Mouse (Mus musculus) bone marrow macrophage, adult 2 months (primary cell): Measurements from ENCODE around the gene Cdc40. TPM values are rescaled to one million over a fixed set of nuclear protein-coding genes. Genes with fewer than 3 reads are reported as not detected.

ENCODE experiments used
- H3K27ac ChIP-seq: 2 replicates; pipeline ENCODE4 v1.5.1; 2012; ENCODE audit warnings: low read depth, low read length; ENCODE audit not compliant: insufficient read depth
- H3K4me1 ChIP-seq: 2 replicates; pipeline ENCODE4 v1.6.1; 2012; ENCODE audit warnings: low read length; ENCODE audit not compliant: control insufficient read depth, insufficient read depth
- H3K4me3 ChIP-seq: 2 replicates; pipeline ENCODE4 v1.5.1; 2012; ENCODE audit warnings: mild to moderate bottlenecking, low read length, moderate library complexity; ENCODE audit not compliant: insufficient read depth
- CTCF ChIP-seq: IDR thresholded peaks from 2 replicates; pipeline ENCODE4 v1.5.1; 2012; ENCODE audit warnings: low read depth, mild to moderate bottlenecking, low read length, moderate library complexity
- POLR2A ChIP-seq: IDR thresholded peaks from 2 replicates; pipeline ENCODE4 v1.6.1; 2012; ENCODE audit warnings: mild to moderate bottlenecking, low read depth, low read length, borderline replicate concordance
- polyA plus RNA-seq: library from polyadenylated mRNA; stranded (reverse); fragments of >200 nt; gene quantifications from 2 replicates; pipeline ENCODE4 v1.2.4, GENCODE M21; 2012; ENCODE audit not compliant: missing spikeins, insufficient read depth, insufficient read length

Cdc40 gene
- polyA plus RNA-seq = 26.2 and 27.0 TPM in 2 replicates

DNA sequence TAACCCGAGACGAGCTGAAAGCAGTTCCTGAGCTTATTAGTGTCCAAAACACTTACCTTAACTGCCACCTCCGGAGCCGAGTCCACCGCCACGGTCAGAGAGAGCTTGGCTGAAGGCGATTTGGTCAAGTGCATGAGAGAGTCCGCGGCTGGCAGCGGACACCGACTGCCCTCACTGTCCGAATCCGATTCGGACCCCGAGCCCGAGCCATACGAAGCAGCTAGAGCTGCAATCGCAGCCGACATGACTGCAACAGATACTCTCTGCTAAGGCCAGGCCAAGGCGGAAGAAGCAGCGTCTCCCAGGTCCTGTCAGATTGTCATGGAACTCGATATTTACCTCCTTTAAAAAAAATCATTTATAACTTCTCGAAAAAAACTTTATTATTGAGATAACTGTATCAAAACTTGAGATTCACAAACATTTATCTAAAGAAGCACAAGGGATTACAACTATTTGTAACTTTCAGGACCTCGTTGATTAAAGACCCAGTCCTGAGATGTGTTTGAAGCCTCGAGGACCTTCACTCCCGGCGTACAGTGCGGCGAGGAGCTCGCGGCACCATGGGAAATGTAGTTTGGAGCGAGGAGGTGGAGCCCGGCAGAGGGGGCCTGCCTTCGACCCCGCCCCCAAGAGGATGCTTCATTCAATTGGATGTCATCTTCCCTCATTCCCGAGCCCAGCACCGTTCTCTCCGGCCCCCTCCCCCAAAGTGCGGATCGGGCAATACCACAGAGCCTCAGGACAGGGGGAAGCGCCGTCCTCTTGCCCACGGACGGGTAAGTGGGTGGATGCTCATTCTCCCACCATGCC, at the start of gene Cdc40, which contains the start of gene Wasf1:
Gene Cdc40 (minus strand): TSS at position 481 of the 813 bp plus-strand sequence.
Gene Wasf1 (plus strand): TSS at position 645 of the 813 bp plus-strand sequence.
- H3K4me3 ChIP-seq = peak within 1 kb of the TSS; percentile 70
- peak within 1 kb of the TSS; percentile 32 for H3K27ac ChIP-seq
- H3K4me1 ChIP-seq = peaks cover 5% of the 10 kb centered on the region
- no peak for TF ChIP-seq CTCF
- TF ChIP-seq POLR2A = no peak

DNA sequence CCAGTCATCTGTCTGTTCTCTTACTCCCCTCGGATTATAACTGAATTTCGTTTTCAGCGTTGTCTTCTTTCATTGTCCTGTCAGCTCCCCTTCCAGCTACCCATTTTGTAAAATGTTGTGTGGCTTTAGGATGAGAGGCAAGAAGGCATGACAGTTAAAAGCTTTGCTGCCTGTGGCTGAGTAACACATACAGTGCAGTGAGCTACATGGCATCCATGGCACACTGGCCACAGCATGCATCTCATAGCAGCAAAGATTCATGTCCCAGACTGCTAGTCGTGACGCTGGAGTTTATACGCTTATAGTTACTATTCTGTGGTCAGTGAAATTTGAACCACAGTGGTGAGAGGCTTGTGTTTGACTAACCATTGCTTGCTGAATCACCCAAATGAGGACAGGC, 36.4 kb upstream of the Cdc40 start:
- Histone ChIP-seq H3K27ac (no peak overlapping the region), H3K4me1 (no peaks in the 10 kb centered on the region), H3K4me3 (no peak overlapping the region)
- TF ChIP-seq POLR2A (no peak), CTCF (no peak)

DNA sequence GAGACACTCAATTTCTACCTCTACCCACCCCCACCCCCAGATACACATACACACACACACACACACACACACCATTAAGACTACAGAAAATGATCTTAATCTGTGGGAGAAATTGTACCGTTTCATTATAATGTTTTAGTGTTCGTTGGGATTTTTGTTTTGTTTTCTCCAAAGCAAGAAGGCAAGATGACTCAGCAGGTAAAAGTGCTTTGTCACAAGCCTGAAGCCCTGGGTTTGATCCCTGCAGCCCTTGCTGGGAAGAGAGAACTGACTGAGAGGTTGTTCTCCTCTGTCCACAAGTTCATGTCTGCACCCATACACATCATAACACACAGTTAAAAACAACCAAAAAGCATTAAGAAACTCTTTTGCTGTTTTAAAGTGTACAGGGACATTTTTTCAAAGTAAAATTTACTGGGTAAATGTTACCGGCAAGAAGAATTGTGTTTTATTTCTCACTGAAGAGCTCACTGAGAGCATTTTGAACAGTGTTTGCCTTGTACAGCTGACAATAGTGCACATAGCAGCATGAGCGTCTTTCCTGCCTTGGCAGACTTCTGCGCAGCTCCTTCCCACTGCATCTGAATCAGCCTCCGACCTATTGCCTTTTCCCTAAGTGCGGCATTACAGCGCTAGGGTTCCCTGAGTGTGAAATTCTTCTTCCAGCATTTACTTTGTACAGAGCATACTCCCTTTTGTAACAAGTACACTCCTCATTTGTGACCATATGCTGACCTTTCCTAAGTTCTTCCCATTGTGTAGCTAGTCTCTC, 35.7 kb upstream of the Cdc40 start:
- no peak overlapping the region for H3K4me3 ChIP-seq
- H3K4me1 ChIP-seq = no peaks in the 10 kb centered on the region
- TF ChIP-seq CTCF (no peak), POLR2A (no peak)
- H3K27ac ChIP-seq = no peak overlapping the region

DNA sequence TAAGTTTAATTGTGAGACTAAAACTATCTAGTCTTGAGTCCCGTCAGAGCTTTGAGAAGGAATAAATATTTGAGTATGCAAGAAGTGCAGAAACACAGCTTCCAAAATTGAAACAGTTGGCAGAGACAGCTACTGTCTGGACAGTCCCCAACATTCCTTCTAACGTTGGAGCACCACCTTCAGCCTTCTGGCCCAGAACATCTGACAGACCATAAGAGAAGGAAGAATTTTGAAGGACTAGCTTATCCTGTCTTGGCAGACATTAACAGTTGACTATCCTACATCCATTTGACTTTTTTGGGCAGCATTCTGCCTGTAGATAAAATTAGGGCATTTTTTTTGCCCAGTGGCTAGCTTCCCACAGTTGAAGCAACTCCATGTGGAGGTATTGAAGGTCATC, 32.1 kb upstream of the Cdc40 start:
- Histone ChIP-seq H3K4me3 (no peak overlapping the region), H3K27ac (no peak overlapping the region), H3K4me1 (no peaks in the 10 kb centered on the region)
- TF ChIP-seq POLR2A (no peak), CTCF (no peak)

DNA sequence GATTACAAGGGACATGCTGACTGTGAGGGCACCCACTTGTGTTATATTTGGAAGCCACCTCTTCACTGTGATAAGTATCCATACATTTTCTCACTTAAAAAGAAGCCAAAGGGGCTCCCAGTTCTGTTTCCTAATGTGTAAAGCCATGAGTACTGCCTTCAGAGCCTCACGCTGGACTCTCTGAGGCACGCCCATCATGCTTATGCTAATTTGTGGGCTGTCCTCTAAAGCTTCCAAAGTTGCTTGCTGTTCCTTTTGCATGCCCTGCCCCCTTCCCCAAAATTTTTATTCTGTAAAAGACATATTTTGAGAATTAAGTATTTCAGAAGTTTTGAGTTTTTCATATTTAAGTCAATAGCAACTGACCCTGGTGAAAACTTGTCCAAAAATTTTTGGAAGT, 27.7 kb upstream of the Cdc40 start:
- Histone ChIP-seq H3K4me1 (no peaks in the 10 kb centered on the region), H3K4me3 (no peak overlapping the region), H3K27ac (no peak overlapping the region)
- TF ChIP-seq POLR2A (no peak), CTCF (no peak)

DNA sequence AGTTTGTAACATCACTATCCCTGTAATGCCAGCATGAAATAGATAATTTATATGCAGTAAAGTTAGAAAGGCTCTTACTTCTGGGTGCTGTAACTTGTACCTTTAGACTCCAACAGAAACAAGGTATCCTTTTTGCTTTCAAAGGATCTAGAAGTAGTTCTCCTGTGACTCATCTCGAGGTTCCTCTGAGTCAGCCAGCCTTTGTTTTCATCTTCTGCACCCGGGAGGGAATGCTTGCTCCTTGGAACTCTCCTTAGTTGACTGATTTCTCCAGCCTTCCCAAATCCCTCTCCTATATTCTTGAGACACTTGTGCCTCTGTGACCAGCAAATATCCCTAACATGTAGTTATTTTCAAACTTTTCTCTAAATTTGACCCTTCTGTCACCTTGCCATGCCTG, 25.5 kb upstream of the Cdc40 start:
- Histone ChIP-seq H3K4me1 (no peaks in the 10 kb centered on the region), H3K27ac (no peak overlapping the region), H3K4me3 (no peak overlapping the region)
- no peak for TF ChIP-seq POLR2A
- no peak for TF ChIP-seq CTCF

DNA sequence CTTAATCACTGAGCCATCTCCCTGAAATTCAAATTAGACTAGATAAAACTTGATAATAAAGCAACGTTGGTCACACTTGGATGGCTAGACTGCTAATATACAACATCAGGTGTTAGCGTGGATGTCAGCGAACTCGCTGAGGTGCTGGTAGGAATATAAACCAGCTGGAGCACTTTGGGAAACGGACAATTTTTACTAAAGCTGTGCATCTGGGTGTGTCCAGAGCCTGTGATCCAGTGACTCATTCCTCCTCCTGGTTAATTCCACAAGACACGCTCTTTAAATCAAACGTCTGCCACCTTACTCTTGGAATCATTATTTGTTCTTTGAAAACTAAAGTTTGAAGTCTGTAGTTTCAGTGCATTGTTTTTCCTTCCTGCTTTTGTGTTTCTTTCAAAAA, 23.7 kb upstream of the Cdc40 start:
- TF ChIP-seq POLR2A (no peak), CTCF (no peak)
- Histone ChIP-seq H3K27ac (no peak overlapping the region), H3K4me1 (no peaks in the 10 kb centered on the region), H3K4me3 (no peak overlapping the region)

DNA sequence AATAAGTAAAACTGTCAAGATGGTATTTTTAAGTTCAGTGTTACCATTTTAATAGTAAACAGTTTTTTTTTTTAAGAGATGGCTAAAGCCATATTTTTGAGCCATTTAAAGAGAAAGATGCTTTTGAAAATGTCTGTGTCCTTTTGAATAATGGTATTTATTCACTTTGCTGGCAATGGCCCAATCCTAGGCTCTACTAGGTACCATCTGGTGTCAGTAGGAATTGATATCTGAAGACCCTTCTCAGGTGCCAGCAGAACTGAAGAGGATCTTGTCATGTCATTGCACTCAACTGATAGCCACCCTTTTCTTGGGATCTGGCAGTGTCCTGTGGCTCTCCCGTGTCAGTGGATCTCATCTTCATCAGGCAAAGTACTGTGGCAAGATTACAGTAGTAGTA, 23.0 kb upstream of the Cdc40 start:
- Histone ChIP-seq H3K4me3 (no peak overlapping the region), H3K27ac (no peak overlapping the region), H3K4me1 (no peaks in the 10 kb centered on the region)
- TF ChIP-seq POLR2A = no peak
- no peak for TF ChIP-seq CTCF

DNA sequence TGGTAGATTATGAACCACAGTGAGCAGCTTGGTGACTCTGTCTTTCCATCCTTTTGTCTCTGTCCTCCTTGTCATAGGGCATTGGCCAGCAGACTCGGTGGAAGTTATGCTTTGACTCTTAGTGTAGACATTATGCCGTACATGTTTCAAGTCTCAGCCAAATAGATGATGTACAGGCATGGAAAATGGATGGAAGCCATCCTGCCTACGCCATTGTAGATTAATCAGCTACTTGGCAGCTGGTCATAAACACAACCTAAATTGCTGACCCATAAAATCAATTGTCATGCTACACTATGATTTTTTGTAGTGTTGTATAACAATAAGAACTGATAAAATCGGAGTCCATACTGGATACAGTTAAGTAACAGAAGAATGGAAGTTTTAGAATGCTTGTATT, 18.7 kb upstream of the Cdc40 start:
- TF ChIP-seq CTCF (no peak), POLR2A (no peak)
- Histone ChIP-seq H3K4me1 (no peaks in the 10 kb centered on the region), H3K27ac (no peak overlapping the region), H3K4me3 (no peak overlapping the region)

DNA sequence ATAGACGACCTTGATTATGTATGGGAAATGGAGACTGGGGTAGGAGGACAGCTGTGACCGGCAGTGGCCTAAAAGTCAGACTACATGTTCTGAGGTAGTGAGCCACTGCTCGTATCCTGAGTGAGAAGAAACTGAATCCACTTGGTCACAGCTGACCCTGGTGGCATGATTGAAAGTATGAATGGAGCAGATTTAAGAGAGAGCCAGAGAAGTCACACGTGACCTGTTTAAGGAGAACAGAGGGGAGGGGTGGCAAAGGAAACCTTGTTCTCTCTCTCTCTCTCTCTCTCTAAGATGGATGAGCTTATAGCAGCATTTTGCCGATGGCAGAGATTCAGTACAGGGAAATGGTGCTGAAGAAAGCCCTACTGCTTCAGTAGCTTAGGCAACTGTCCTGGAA, 13.5 kb upstream of the Cdc40 start:
- H3K4me3 ChIP-seq = no peak overlapping the region
- no peaks in the 10 kb centered on the region for H3K4me1 ChIP-seq
- TF ChIP-seq POLR2A (no peak), CTCF (no peak)
- H3K27ac ChIP-seq = no peak overlapping the region

DNA sequence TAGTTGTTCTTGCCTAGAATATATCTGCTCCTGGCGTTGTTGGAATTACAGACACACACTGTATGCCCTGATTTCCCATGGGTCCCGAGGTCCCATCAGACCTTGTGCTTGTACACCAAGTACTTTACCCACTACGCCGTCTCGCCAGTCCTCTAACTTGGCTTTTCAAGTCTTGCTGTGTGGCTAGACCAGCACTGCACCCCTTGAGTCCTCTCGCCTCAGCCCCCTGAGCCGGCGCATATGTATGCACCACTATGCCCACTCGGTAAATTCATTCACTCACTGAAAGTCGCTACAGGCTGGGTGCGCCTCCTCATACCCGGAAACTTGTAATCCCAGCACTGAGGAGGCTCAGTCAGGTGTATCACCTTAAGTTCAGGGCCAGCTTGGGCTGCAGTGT, 12.7 kb upstream of the Cdc40 start:
- no peaks in the 10 kb centered on the region for H3K4me1 ChIP-seq
- H3K27ac ChIP-seq = no peak overlapping the region
- H3K4me3 ChIP-seq = no peak overlapping the region
- TF ChIP-seq POLR2A (no peak), CTCF (no peak)
